Mouse (Mus musculus) embryonic fibroblast, embryonic 13.5 days (primary cell): ENCODE results near the gene Dnmt3a.

Source experiments
- CTCF ChIP-seq: IDR thresholded peaks from 2 replicates; pipeline ENCODE4 v1.5.1; 2011; ENCODE audit warnings: mild to moderate bottlenecking, control low read depth, low read length, moderate library complexity, borderline replicate concordance; ENCODE audit not compliant: insufficient read depth
- POLR2A ChIP-seq: IDR thresholded peaks from 2 replicates; pipeline ENCODE4 v1.6.1; 2011; ENCODE audit warnings: low read depth, mild to moderate bottlenecking, control low read depth, low read length, moderate library complexity

- TF ChIP-seq CTCF (no peak), POLR2A (no peak)
These were observed 35.3 kb upstream of the Dnmt3a start for GRCm38 (mm10) chr12:3770546-3770945.
